Mouse (Mus musculus): ENCODE data around the gene D5Ertd579e.

D5Ertd579e gene

DNA sequence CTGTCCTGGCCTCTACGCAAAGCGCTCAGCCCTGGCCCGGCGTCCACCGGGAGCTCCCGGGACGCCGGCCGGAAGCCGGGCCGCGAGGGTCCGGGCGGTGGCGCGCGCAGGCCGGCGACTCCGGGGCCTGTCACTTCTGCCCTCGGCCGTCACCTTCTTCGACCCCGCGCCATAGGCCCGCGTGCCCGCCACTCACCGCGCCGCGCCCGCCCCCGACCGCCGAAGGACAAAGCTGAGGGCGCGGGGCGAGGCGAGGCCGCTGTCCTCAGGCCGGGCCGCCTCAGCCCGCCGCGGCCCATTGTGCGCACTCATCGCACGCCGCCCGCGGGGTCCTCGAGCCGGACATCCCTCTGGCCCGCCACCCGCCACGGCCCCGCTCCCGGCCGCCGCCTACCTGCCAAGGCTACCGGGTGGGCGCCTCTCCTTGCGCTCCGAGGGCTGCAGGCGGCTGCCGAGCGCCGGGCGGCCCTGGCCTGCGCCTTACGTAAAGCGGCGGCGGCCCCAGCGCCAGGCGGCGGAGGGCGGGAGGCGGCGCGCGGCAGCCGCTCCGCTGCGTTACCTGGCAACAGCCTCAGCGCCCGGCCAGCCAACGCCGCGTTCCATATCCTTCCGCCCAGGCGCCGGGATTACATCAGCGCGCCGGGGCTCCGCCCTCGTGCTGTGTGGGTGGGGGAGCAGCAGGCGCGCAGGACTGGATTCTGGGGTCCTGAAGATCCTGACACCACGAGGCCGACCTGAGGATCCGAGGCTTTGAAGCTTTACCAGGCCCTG, at the start of gene D5Ertd579e:
Gene D5Ertd579e (minus strand): TSS at position 564 of the 771 bp plus-strand sequence.
- peak; percentile 99 for DNase-seq

- peak; percentile 96 for DNase-seq
Measured at GRCm38 (mm10) chr5:36742126-36742848, 46.5 kb upstream of the D5Ertd579e start.

DNA sequence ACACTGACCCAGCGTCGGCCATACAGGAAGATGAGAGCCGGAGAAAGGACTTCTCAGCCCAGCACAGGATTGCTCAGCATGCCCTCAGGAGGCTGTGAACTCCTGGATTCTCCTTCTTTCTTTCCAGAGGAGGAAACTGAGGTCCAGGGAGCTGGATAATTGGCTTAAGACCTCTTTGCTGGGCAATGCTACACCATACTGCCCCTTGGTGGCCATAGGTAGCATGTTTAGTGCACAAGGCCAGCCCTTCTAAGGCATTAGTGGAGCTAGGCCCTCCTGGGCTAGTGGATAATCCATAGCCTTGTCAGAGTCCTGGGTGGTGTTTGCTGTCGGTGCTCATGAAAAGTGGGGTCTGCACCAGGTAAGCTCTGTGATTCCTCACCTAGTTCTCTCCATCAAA, 44.0 kb upstream of the D5Ertd579e start:
- peak; percentile 91 for DNase-seq

DNA sequence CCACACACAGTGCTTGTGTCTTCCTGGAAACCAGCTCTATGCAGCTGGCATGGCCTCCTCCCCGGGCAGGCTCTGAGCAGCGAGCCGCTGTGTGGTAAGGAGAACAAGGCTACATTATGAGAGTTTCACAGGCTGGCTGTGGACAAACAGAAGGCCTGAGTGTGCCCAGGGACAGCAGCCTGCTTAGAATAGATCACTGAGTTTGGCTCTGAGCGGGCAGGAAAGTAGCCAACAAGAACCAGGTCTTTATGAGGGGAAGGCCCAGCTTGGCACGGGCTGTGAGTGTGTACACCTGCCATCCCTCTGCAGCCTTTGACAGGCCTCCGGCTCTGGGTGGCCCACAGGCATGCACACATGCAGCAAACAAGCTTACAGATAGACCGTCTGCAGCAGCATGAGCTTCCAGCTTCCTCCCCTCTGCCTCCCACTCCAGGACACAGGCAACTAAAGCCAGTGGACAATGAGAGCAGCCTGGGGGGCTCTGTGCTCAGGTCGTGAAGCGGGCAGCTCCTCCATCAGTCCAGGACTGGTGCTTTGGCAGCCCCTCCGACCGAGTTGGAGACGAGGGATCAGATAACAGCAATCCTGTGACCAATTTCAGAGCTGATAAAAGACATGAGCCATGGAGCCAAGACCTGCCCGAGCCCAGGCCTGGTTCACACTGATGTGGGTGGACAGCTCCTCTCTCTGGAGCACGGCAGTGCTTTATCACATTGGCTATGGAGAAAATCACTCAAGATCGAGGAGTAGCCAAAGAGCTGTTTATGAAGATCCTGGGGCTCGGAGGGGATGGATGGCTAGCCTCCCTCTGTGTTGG, 43.2 kb upstream of the D5Ertd579e start:
- peak; percentile 96 for DNase-seq

DNA sequence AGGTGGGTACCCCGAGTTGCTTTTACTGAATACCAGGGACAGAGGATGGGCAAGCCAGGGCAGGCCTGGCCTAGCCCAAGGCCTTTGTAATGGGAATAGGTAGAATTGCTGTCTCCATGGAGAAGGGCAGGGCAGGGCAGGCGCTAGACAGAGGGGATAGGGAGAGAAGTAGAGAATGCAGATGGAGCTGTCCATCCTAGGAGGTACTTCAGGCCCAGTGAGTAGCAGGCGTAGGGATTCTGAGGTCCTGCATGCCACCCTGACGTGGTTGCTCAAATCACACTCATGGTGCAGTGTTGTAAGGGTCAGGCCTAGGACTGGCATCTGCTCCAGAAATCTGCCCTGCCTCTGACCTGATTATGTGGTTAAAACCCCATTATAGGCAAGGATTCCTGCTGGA, 41.9 kb upstream of the D5Ertd579e start:
- peak; percentile 82 for DNase-seq

GRCm38 (mm10) chr5:36736009-36736408, 40.2 kb upstream of the D5Ertd579e start:
- peak; percentile 92 for DNase-seq

DNA sequence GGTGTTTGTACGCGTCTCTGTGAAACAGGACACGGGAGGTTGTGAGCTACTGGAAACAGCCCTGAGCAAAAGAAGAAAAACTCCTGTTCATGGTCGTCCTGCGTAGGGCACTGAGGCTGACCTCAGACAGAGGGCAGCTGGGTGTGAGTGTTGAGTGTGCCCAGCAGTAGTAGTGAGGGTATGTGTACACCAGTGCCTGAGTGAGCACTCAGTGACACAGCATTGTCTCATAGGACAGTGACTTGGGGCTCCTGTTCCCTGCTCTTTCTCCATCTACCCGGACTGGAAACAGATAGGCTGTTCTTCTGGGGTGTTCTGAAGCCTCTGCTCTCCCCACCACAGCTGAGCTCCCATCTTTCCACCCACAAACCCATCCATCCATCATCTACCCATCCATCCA, 39.3 kb upstream of the D5Ertd579e start:
- no peak for DNase-seq

DNA sequence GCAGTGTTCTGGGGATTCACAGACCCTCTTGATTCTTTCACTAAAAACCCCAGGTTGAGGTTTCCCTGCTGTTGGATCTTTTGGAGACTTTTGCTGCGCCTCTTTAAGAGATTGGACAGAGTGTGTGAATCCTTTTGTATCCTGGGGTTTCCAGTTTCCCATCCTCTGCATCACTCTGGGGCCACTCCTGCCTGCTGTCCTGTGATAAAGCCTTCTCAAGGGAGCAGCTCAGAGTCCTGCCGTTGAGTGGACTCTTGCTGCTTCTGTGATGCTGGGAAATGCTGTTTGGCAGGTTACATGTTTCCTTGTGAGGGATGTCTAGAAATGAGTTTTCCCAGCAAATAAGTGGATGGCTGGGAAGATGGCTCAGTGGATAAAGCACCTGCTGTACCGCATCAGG, 37.6 kb upstream of the D5Ertd579e start:
- DNase-seq: no peak

DNA sequence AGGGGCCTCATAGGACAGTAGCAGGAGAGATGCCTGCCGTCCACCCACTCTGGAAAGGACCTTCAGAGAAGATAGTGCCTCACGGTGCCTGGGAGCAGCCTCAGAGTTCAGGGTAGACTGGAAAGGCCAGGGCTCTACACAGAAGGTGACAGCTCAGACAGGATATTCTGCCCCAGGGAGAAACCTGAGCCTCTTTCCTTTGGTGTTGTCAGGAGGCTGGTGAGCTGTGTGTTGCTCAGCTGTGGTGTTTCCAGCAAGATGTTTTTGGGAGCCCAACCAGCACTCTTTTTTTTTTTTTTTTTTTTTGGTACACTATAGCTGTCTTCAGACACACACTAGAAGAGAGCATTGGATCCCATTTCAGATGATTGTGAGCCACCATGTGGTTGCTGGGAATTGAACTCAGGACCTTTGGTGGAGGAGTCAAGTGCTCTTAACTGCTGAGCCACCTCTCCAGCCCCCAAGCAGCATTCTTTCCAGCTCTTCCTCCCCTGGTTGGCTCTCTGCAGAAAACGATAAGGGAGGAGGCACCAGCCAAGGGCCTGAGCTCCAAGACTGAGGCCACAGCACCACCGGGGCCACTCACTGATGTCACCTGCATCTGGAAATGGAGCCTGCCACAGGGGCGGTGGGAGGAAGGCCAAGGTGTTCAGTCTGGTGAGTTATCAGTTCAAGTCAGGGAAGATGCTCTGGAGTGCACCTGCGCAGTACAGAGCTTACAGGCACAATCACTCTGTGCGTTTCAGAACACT, 36.3 kb upstream of the D5Ertd579e start:
- peak; percentile 80 for DNase-seq

- peak; percentile 91 for DNase-seq
Measured at GRCm38 (mm10) chr5:36730689-36731088, 34.9 kb upstream of the D5Ertd579e start.

DNA sequence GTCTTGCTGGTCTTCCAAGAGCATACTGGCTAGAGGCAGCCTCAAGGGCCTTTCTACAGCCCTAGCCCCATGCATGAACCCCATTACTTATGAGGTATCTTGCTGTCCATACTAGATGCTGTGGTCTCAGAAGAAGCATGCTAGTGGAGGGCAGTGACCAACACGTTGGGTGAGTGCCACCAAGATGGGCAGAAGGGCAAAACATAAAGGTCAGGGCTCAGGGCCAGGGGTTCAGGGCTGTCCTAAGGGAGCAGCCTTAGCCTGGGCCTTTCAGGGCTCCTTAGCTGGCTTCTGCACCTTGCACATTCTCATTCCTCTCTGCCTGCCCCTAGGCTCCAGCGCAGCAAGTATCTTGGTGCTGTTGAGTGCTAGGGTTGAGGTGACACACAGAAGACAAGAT, 34.1 kb upstream of the D5Ertd579e start:
- peak; percentile 89 for DNase-seq

DNA sequence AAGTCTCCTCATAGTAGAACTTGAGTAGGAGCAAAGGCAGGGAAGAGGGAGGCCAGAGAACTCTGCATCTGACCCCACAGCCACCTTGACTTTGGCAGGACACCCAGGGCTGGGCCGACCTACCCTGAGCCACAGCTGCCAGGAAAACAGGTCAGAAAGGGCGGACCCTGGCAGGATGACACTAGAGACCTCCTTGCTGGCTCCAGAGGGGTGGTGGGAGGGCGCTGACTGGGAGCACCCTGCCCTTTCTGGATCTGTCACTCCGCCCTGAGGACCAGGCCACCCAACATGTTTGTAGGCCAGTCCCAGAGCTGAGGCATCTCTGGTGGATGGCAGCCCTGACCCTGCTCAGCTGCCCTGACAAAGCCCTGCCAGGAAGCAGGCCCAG, 33.3 kb upstream of the D5Ertd579e start:
- peak; percentile 94 for DNase-seq

GRCm38 (mm10) chr5:36728403-36729085, 32.7 kb upstream of the D5Ertd579e start:
- DNase-seq: peak; percentile 87

DNA sequence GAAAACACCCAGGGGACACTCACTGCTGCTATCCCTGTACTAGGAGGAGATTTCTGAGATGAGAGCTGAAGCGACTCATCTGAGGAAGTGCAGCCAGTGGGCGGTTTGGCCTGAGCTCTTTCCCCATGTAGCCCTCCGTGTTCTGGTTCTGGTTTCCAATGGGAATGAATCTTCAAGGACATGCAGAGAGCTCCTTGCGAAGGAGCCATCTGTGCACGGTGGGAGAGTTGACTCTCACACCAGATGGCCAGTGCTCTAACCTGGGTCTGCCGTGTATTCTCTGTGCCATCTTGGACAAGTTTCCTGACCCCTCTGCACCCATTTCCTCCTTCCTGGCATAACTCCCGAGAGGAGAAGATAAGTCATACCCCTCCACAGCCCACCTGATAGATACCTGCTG, 32.0 kb upstream of the D5Ertd579e start:
- peak; percentile 88 for DNase-seq

DNA sequence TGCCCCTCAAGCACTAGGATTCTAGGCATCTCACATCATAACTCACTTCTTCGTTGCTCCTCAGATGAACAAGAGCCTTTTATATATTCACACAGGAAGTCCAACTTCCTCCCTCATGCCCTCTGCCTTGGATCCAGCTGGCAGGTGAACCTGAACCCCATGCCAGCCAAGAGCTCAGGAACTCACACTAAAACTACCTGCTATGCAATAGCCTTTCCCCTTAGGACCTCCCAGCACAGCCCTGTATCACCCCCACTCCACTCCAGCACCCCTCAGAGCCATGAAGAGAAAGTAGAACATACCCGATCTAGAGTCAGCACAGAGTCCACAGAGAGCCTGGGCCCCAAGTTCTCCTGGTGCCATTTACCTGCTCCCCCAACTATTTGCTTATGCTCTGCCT, 31.3 kb upstream of the D5Ertd579e start:
- DNase-seq: peak; percentile 85

DNA sequence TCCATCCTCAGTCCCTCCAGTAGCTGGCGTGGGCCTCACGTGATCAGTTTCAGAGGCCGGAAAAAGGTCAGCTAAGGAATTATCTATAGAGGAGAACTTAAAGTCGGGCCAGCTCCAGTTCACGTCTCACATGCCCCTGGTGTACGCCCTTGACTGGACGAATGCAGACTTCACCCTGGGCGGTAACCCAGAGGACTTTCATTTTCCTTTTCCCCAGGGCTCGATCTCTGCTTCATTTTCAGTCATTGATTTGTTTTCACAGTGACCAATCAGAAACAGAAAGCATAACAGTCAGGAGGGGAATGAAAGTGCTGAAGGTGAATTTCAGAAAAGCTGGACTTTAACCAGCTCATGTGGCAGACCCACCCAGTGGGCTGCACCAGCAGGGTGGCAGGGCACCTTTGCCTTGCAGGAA, 30.6 kb upstream of the D5Ertd579e start:
- DNase-seq: peak; percentile 96

GRCm38 (mm10) chr5:36725861-36726260, 30.0 kb upstream of the D5Ertd579e start:
- no peak for DNase-seq

DNA sequence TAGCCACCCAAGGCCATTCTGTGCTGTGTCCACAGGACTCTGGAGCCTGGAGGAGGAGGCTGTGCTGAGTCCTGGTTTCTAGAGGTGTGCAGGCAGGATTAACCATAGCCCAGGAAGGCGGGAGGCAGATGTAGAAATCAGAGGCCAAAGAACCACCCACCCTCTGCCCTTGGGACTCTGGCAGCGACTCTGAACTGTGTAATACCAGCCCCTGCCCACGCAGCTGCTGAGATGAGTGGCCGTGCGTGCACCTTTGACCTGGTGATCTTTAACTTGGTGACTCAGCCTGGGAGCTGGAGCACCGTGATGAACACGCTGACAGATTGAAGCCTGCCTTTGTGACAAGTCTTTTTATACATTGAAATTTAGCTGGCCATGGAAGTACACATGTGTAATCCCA, 28.4 kb upstream of the D5Ertd579e start:
- no peak for DNase-seq

DNA sequence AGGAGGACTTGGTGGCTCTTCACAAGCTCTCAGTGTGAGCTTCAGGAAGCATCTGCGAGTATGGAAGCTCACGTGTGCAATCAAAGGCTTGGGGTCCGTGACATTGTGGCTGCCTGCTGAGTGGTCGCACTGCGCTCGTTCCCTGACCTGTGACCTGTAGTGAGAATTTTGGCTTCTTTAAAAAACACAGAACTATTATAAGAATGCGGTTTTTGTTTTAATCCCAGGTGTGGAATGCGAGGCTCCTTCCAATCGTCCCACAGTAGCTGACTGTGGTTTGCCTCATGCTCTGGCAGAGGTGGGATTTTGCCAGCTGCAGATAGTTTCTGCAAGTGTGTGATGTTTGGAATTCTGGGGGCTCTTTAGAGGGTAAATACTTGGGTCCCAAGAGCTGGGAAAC, 27.5 kb upstream of the D5Ertd579e start:
- no peak for DNase-seq

GRCm38 (mm10) chr5:36722415-36722856, 26.6 kb upstream of the D5Ertd579e start:
- DNase-seq: no peak

GRCm38 (mm10) chr5:36720710-36721375, 25.0 kb upstream of the D5Ertd579e start:
- no peak for DNase-seq
